Mouse (Mus musculus): ENCODE data around the gene Ccr7. TPM values are rescaled to one million over a fixed set of nuclear protein-coding genes. Genes with fewer than 3 reads are reported as not detected.

The Ccr7 gene
- polyA plus RNA-seq, 1 experiment from 2014 or later = 0.08 TPM

- H3K4me1 ChIP-seq (replicated peaks; ENCODE audit: insufficient read depth, low read length) = no peaks in the 10 kb centered on the region
- no peak overlapping the region for H3K9ac ChIP-seq (ENCODE audit: low read depth, low read length)
- no peaks in the 10 kb centered on the region for H3K36me3 ChIP-seq (ENCODE audit: insufficient read depth, low read length)
- no peaks in the 10 kb centered on the region for H3K27me3 ChIP-seq (ENCODE audit: insufficient read depth, low read length)
- H3K9me3 ChIP-seq (replicated peaks; ENCODE audit: low read length) = no peaks in the 10 kb centered on the region
- H3K4me3 ChIP-seq (replicated peaks; ENCODE audit: low read depth, low read length) = no peak overlapping the region
- 83% methylated on average over 8 of the region's 8 CpGs for WGBS
- no peak overlapping the region for H3K27ac ChIP-seq
- no peak for TF ChIP-seq CTCF (IDR thresholded peaks at IDR 0.05; ENCODE audit: low read depth)
- no peak overlapping the region for H3K4me2 ChIP-seq (ENCODE audit: low read length)
- ATAC-seq (replicated peaks; ENCODE audit: low FRiP score, low read depth) (no peak), DNase-seq (ENCODE audit: low spot score) (no peak)
Measured at GRCm38 (mm10) chr11:99096996-99097774, 57.7 kb downstream of the Ccr7 start.

- DNase-seq (ENCODE audit: low spot score) (no peak), ATAC-seq (replicated peaks; ENCODE audit: low FRiP score, low read depth) (no peak)
- WGBS = 64% methylated on average over 4 of the region's 4 CpGs
- Histone ChIP-seq H3K27me3 (ENCODE audit: insufficient read depth, low read length) (no peaks in the 10 kb centered on the region), H3K27ac (no peak overlapping the region), H3K9ac (ENCODE audit: low read depth, low read length) (no peak overlapping the region), H3K9me3 (replicated peaks; ENCODE audit: low read length) (no peaks in the 10 kb centered on the region), H3K4me2 (ENCODE audit: low read length) (no peak overlapping the region), H3K4me1 (replicated peaks; ENCODE audit: insufficient read depth, low read length) (no peaks in the 10 kb centered on the region), H3K4me3 (replicated peaks; ENCODE audit: low read depth, low read length) (no peak overlapping the region), H3K36me3 (ENCODE audit: insufficient read depth, low read length) (no peaks in the 10 kb centered on the region)
- no peak for TF ChIP-seq CTCF (IDR thresholded peaks at IDR 0.05; ENCODE audit: low read depth)
Measured at GRCm38 (mm10) chr11:99096417-99096816, 58.5 kb downstream of the Ccr7 start.

- DNase-seq (ENCODE audit: low spot score) (no peak), ATAC-seq (replicated peaks; ENCODE audit: low FRiP score, low read depth) (no peak)
- Histone ChIP-seq H3K9me3 (replicated peaks; ENCODE audit: low read length) (no peaks in the 10 kb centered on the region), H3K27ac (no peak overlapping the region), H3K27me3 (ENCODE audit: insufficient read depth, low read length) (no peaks in the 10 kb centered on the region), H3K9ac (ENCODE audit: low read depth, low read length) (no peak overlapping the region), H3K4me1 (replicated peaks; ENCODE audit: insufficient read depth, low read length) (no peaks in the 10 kb centered on the region), H3K4me2 (ENCODE audit: low read length) (no peak overlapping the region), H3K36me3 (ENCODE audit: insufficient read depth, low read length) (no peaks in the 10 kb centered on the region), H3K4me3 (replicated peaks; ENCODE audit: low read depth, low read length) (no peak overlapping the region)
- 71% methylated on average over 4 of the region's 4 CpGs for WGBS
- TF ChIP-seq CTCF (IDR thresholded peaks at IDR 0.05; ENCODE audit: low read depth) = no peak
Measured at GRCm38 (mm10) chr11:99095759-99096158, 59.1 kb downstream of the Ccr7 start.

- Histone ChIP-seq H3K4me2 (ENCODE audit: low read length) (no peak overlapping the region), H3K4me1 (replicated peaks; ENCODE audit: insufficient read depth, low read length) (no peaks in the 10 kb centered on the region), H3K27ac (no peak overlapping the region), H3K36me3 (ENCODE audit: insufficient read depth, low read length) (no peaks in the 10 kb centered on the region), H3K9ac (ENCODE audit: low read depth, low read length) (no peak overlapping the region), H3K27me3 (ENCODE audit: insufficient read depth, low read length) (no peaks in the 10 kb centered on the region), H3K4me3 (replicated peaks; ENCODE audit: low read depth, low read length) (no peak overlapping the region), H3K9me3 (replicated peaks; ENCODE audit: low read length) (no peaks in the 10 kb centered on the region)
- WGBS = 53% methylated on average over 2 of the region's 2 CpGs
- no peak for TF ChIP-seq CTCF (IDR thresholded peaks at IDR 0.05; ENCODE audit: low read depth)
- no peak for ATAC-seq (replicated peaks; ENCODE audit: low FRiP score, low read depth)
- DNase-seq (ENCODE audit: low spot score) = no peak
Measured at GRCm38 (mm10) chr11:99094911-99095676, 59.8 kb downstream of the Ccr7 start.

Other genes with a start within 250 kb of the Ccr7 start
- gene Cdc6, start 247.3 kb downstream of the Ccr7 start, polyA plus RNA-seq (2015; fragmentation: Nextera tagmentation; extraction: Ambion mirVana) = 12.3 and 15.5 TPM in 2 replicates
- gene Rara, start 227.3 kb downstream of the Ccr7 start, polyA plus RNA-seq (2015; fragmentation: Nextera tagmentation; extraction: Ambion mirVana) = 25.7 and 26.3 TPM in 2 replicates
- gene Gjd3, start 172.1 kb downstream of the Ccr7 start, polyA plus RNA-seq (2015; fragmentation: Nextera tagmentation; extraction: Ambion mirVana) = 1.1 and 1.6 TPM in 2 replicates
- gene Top2a, start 130.9 kb downstream of the Ccr7 start, polyA plus RNA-seq (2015; fragmentation: Nextera tagmentation; extraction: Ambion mirVana) = 70.5 and 85.9 TPM in 2 replicates
- 584 and 616 TPM in 2 replicates for gene Igfbp4, start 113.8 kb downstream of the Ccr7 start, polyA plus RNA-seq (2015; fragmentation: Nextera tagmentation; extraction: Ambion mirVana)
- gene Tns4, start 65.8 kb downstream of the Ccr7 start, polyA plus RNA-seq (2015; fragmentation: Nextera tagmentation; extraction: Ambion mirVana) = 0.13 and 0.16 TPM in 2 replicates
- 154 and 196 TPM in 2 replicates for gene Smarce1, start 75.9 kb upstream of the Ccr7 start, polyA plus RNA-seq (2015; fragmentation: Nextera tagmentation; extraction: Ambion mirVana)
- gene Krt222, start 89.0 kb upstream of the Ccr7 start, polyA plus RNA-seq (2015; fragmentation: Nextera tagmentation; extraction: Ambion mirVana) = 0.29 and 0.33 TPM in 2 replicates
- not detected in 2 replicates for gene Krt24, start 130.2 kb upstream of the Ccr7 start, polyA plus RNA-seq (2015; fragmentation: Nextera tagmentation; extraction: Ambion mirVana)
- gene Krt25, start 167.9 kb upstream of the Ccr7 start, polyA plus RNA-seq (2015; fragmentation: Nextera tagmentation; extraction: Ambion mirVana) = 0.08 and 0.09 TPM in 2 replicates
- not detected in 2 replicates for gene Krt26, start 182.9 kb upstream of the Ccr7 start, polyA plus RNA-seq (2015; fragmentation: Nextera tagmentation; extraction: Ambion mirVana)
- not detected in 2 replicates for gene Krt27, start 196.0 kb upstream of the Ccr7 start, polyA plus RNA-seq (2015; fragmentation: Nextera tagmentation; extraction: Ambion mirVana)
- 0.32 TPM in 1 of 2 replicates, not detected in the other for gene Krt28, start 219.8 kb upstream of the Ccr7 start, polyA plus RNA-seq (2015; fragmentation: Nextera tagmentation; extraction: Ambion mirVana)
- gene Krt10, start 234.3 kb upstream of the Ccr7 start, polyA plus RNA-seq (2015; fragmentation: Nextera tagmentation; extraction: Ambion mirVana) = 35.5 and 42.6 TPM in 2 replicates